Mouse (Mus musculus) ovary, adult 18-20 months (tissue): ENCODE results near the gene Tmem80.

ENCODE experiments used
- DNase-seq: peaks from one replicate; pipeline ENCODE4 v3.0.0; 2022; ENCODE audit warnings: low spot score, mixed read lengths

Tmem80 gene

GRCm38 (mm10) chr7:141356971-141357370 lies 29.4 kb downstream of the Tmem80 start:
- no peak for DNase-seq

GRCm38 (mm10) chr7:141361510-141361909 lies 34.0 kb downstream of the Tmem80 start:
- DNase-seq: no peak

GRCm38 (mm10) chr7:141363106-141363751 lies 35.7 kb downstream of the Tmem80 start:
- no peak for DNase-seq

GRCm38 (mm10) chr7:141363752-141364125 lies 36.2 kb downstream of the Tmem80 start:
- no peak for DNase-seq

- no peak for DNase-seq
Measured at GRCm38 (mm10) chr7:141364349-141365048, 37.0 kb downstream of the Tmem80 start.

GRCm38 (mm10) chr7:141365049-141365445 lies 37.5 kb downstream of the Tmem80 start:
- no peak for DNase-seq

GRCm38 (mm10) chr7:141367358-141367757 lies 39.8 kb downstream of the Tmem80 start:
- DNase-seq: no peak

GRCm38 (mm10) chr7:141369918-141370317 lies 42.4 kb downstream of the Tmem80 start:
- no peak for DNase-seq

GRCm38 (mm10) chr7:141371942-141372595 lies 44.5 kb downstream of the Tmem80 start:
- DNase-seq: no peak

- DNase-seq: no peak
Measured at GRCm38 (mm10) chr7:141373611-141374010, 46.1 kb downstream of the Tmem80 start.

- DNase-seq: no peak
Measured at GRCm38 (mm10) chr7:141374399-141374798, 46.9 kb downstream of the Tmem80 start.

GRCm38 (mm10) chr7:141379584-141379983 lies 52.0 kb downstream of the Tmem80 start:
- no peak for DNase-seq

- no peak for DNase-seq
Measured at GRCm38 (mm10) chr7:141381068-141381835, 53.7 kb downstream of the Tmem80 start.
